Mouse (Mus musculus) E14TG2a.4 (cell line): ENCODE data around the gene Myb.

Experiments
- CTCF ChIP-seq: conservative IDR thresholded peaks from 2 replicates; pipeline ENCODE4 v1.5.1; 2014; ENCODE audit warnings: low read length
- POU5F1 ChIP-seq: IDR thresholded peaks from 2 replicates; pipeline ENCODE4 v1.6.1; 2014; ENCODE audit warnings: low read length, borderline replicate concordance

DNA sequence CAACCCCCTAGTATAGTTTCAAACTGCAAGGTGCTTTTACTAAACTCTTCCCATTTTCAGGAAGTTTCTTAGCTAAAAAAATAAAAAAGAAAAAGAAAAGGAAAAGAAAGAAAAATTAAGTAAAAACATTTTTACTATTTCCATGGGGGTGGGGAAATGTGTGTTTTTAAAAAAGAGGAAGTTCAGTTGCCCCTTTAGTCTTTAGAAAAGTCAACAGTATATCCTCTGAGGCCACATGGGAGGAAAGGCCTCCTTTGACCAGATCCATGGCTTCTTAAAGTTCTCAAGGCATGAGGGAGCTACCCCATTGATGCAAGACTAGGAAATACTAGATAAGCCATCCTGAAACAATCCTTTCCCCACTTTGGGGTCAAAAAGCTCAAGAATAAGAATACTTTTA lies 9.5 kb downstream of the Myb start:
- TF ChIP-seq CTCF (no peak), POU5F1 (no peak)
